Mouse (Mus musculus) bone marrow macrophage, adult 2 months (primary cell): ENCODE data around the gene Usp6nl.

Experiments used
- CTCF ChIP-seq: IDR thresholded peaks from 2 replicates; pipeline ENCODE4 v1.5.1; 2012; ENCODE audit warnings: low read depth, mild to moderate bottlenecking, low read length, moderate library complexity
- POLR2A ChIP-seq: IDR thresholded peaks from 2 replicates; pipeline ENCODE4 v1.6.1; 2012; ENCODE audit warnings: mild to moderate bottlenecking, low read depth, low read length, borderline replicate concordance

DNA sequence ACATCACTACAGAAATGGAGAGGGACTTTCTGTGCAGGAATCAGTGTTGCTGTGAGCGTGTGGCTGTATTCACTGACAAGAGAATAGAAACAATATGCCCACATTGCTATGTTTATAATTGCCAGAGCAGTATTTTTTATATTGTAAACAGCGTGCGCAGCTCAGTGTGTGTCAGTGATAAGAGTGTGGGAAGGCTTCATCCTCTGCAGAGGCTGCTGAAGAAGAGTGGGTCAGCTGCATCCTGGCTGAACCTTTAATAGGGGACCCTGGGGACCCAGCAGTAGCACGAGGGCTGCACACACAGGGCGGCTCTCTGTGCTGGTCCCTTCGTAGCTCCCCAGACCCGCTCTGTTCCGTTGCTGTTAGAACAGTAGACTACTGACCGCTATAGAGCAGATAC, 119.2 kb downstream of the Usp6nl start:
- TF ChIP-seq POLR2A: no peak
- TF ChIP-seq CTCF: no peak
